Mouse (Mus musculus) erythroblast, adult 5-6 weeks (primary cell): ENCODE results near the gene Keap1. TPM values are rescaled to one million over a fixed set of nuclear protein-coding genes. Genes with fewer than 3 reads are reported as not detected.
A peak's percentile ranks its signal among the peaks of the same experiment; 100 is the strongest.
"Not testable (repeated sequence)": the region's sequence is repeated elsewhere in the genome, so short reads cannot be mapped to it uniquely, and the experiment has no call there.

Experiments used
- ATAC-seq: replicated peaks from 2 replicates; pipeline ENCODE4 v1.8.0; 2016; ENCODE audit warnings: moderate number of reproducible peaks, mild to moderate bottlenecking, moderate TSS enrichment, inconsistent platforms; ENCODE audit not compliant: poor library complexity, low FRiP score, severe bottlenecking
- total RNA-seq, 2 experiments: library from RNA; stranded (forward) in 1 of 2; stranded (reverse) in 1 of 2; fragments of 150-400 nt in 1 of 2; fragments of 200-764, 138-1000 nt in 1 of 2; gene quantifications; 2 replicates each; pipeline versions ENCODE4 v1.2.3 to v1.2.4; 2015 to 2017; ENCODE audit warnings: low replicate concordance in 2 of 2

Keap1 gene
- total RNA-seq, 2 experiments from 2014 or later = 6.9 to 8.9 TPM

GRCm38 (mm10) chr9:21236991-21237367 lies 2.2 kb downstream of the Keap1 start:
- ATAC-seq = no peak

- ATAC-seq = no peak
These were observed 3.8 kb downstream of the Keap1 start for GRCm38 (mm10) chr9:21235341-21235740.

- no peak for ATAC-seq
These were observed 5.4 kb downstream of the Keap1 start for GRCm38 (mm10) chr9:21233805-21234204.

DNA sequence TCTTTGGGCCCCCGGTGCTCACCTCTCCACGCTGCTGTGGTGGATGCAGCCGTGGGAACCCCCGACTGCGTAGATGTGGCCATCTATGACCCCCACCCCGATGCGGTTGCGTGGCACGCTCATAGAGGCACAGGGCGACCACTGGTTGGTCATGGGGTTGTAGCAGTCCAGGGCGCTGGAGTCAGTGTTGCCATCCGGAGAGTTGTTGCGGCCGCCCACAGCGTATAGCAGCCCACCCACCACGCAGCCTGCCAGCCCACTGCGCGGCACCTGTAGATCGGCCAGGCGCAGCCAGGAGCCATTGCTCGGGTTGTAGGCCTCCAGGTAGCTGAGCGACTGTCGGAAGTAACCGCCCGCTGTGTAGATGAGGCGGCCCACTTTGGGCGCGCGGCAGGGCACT lies 5.8 kb downstream of the Keap1 start:
- ATAC-seq = no peak

DNA sequence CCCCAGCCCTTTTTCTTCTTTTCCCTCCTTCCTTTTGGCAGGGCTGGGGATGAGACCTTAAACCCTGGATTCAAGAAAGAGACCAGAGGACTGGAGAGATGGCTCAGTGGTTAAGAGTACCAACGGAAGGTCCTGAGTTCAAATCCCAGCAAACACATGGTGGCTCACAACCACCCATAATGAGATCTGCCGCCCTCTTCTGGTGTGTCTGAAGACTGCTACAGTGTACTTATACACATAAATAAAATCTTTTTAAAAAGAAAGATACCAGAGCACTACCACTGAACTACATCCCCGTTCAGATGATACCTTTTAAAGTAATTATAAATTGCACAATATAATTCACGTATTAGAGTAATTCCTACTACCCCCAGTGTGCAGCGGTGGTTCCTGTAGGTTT lies 6.3 kb downstream of the Keap1 start:
- no peak for ATAC-seq

GRCm38 (mm10) chr9:21231551-21231950 lies 7.6 kb downstream of the Keap1 start:
- ATAC-seq = no peak

- no peak for ATAC-seq
These were observed 11.8 kb downstream of the Keap1 start for GRCm38 (mm10) chr9:21227342-21227741.

DNA sequence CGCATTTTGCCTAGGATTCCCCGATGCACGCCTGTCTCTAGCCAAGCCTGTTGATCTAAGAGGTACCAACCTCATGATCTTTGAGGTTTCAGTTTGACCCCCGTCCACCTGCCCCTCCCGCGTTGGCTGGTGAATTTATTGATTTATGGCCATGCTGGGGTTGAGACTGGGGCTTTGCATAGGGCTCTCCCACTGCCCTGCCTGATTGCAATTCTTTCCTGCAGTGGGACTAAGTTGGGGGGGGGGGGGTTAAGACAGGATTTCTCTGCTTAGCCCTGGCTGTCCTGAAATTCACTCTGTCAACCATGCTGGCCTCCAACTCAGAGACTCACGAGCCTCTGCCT lies 13.8 kb downstream of the Keap1 start:
- ATAC-seq = no peak

DNA sequence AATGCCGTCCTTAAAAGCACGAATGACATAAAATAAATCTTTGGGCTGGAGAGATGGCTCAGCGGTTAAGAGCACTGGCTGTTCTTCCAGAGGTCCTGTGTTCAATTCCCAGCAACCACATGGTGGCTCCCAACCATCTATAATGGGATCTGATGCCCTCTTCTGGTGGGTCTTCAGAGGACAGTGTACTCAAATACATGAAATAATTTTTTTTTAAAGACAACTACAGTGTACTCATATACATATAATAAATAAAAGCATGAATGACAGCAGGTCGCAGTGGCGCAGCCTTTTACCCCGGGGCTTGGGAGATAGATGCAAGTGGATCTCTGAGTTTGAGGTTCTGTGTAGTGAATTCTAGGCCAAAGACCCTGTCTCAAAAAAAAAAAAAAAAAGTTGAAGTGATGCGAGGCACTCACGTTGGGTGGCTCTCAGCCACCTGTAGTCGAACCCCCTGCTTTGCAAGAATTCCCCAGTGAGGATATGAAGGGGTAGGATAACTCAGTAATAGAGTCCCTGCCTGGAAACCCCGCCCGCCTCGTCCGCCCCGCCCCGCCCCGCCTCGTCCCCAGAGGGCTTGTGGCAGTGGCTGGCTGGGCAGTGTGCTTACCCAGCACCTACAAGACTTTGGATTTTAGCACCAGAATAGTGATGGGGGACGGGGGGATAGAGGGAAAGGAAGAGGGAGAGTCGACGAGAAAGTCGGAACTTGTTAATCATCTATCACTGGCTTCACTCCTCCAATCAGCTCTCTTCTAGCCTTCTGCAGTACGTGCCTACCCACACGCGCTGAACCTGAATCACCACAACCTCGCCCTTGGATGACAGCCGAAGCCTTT lies 14.4 kb downstream of the Keap1 start:
- no peak for ATAC-seq

DNA sequence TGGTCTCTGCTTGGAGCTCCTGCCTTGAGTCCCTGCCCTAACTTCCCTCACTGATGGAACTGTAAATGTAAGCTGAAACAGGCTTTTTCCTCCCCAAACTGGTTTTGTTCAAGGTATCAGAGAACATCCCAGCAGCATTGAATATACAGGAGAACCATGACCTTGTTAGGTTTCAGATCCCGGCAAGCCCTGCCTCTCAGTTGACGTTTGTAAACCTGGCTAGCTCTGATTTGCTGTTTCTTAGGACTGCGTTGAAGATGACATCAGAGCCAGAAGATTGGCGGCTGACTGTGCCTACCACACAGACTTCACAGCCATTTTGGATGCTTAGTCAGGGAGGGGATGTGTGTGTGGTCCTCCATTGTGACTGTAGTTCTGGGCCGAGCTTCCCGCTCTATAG lies 15.3 kb downstream of the Keap1 start:
- no peak for ATAC-seq

DNA sequence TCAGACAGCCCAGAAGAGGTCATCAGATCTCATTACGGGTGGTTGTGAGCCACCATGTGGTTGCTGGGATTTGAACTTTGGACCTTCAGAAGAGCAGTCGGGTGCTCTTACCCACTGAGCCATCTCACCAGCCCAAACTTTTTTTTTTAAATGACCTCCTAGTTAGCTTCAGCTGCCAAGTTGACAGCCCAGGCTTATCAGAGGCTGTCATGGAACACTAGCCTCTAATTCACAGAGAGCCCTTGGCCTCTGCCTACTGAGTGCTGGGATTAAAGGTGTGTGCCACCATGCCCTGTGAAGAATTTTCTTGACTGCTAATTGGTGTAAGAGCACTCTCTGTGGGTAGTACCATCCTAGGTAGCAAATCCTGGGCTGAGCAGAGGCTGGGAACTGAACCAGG lies 15.7 kb downstream of the Keap1 start:
- ATAC-seq = not testable (repeated sequence)

DNA sequence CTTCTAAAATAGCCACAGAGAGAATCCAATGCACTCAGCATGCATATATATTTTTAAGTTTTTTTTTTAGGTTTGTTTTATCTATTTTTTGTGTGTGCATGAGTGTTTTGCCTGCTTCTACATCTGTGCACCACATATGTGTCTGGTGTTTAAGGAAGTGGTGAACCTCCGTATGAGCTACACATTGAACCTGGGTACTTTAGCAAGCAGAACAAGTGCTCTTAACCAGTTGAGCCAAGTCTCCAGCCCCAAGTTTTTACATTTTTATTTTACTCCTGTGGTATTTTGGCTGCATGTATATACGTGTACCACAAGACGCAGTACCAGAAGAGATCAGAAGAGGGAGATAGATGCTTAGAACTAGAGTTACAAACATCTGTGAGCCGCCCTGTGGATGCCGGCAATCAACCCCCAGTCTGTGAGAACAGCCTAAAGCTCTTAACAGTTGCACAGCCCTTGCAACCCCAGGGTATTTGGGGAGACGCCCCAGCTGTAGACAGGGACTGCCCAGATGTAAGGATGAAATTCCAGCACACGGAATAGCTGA lies 17.7 kb downstream of the Keap1 start:
- peak; percentile 70 for ATAC-seq

DNA sequence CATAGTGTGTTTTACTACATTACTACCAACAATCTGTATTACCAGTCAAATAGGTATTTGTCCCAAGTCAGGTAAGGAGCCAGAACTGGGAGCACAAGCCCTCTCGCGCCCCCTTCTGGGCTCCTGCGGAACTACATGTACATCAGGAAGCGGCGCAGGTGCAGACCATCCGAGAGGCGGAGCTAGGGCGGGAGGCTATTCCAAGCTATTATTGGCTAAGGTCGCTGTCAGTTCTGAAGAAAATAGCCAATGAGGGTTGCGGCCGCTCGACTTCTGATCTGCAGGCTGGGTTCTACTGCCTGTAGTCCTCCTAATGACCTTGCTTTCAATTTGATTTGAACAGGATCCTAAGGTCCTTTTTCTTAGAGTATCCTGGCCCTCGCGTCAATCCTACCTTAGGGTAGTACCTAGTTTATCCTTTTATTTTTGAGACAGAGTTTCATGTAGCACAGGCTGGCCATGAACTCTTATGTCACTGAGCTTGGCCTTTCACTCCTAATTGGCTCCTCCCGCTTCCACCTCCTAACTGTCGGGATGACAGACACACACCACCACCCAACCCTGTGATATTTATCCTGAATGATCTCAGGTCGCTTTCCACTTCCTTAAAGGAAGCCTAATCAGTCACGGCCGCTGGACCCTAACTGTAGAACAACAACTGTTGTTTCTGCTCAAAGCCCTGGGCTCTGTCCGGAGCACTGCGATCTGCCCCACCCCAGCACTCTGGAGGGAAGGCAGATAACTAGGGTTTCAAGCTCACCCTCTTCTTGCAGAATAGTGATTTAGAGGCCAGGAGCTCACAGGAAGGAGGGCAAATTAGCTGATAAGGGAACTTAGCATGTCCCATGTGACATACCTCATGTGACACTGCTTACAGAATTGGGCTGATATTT lies 18.4 kb downstream of the Keap1 start:
- peak; percentile 94 for ATAC-seq

- no peak for ATAC-seq
These were observed 19.3 kb downstream of the Keap1 start for GRCm38 (mm10) chr9:21219820-21220219.

GRCm38 (mm10) chr9:21216050-21216841 lies 22.9 kb downstream of the Keap1 start:
- ATAC-seq = no peak

DNA sequence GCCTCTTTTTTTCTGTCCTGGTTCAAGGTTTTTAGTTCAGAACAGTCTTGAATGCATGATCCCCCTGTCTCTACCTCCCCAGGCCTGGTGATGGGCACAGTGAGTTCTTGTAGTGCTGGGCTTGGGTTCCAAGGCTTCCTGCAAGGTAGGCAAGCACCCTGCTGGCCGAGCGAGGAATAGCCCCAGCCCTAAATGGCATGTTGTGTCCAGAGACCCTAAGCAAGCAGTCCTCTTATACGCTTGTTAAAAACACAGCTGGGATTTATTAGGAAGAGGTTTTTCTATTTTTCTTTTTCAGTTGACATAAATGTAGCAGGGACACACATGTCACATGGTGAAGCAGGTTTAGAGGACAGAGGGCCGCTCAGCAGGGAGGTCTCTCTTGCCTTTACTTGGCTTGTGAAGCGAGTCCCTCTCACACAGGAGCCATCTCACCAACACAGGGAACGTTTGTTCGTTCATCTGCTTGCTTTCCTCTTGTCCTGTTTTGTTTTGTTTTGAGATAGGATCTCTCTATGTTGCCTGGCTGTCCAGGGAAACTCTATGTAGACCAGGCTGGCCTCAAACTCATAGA lies 25.5 kb downstream of the Keap1 start:
- ATAC-seq = peak; percentile 51; the same call in 1 of the 2 replicates

DNA sequence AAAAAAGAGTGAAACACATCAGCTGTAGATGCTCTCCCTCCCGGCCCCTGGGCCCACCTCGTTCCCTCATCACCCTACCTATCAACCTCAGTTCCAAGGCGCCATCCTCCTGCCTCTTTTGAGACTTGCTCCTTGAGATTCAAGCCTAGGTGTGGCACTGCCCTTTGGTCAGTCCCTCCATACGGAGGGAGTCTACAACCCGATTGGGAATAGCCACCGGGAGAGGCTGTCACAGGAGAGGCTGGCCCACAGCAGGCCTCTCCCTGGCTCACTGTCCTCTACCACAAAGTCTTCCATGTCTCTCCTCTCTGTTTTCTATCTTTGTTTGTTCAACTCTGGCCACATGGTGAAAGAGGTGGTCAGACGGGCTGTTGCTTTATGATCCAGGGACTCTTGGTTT lies 27.5 kb downstream of the Keap1 start:
- no peak for ATAC-seq

DNA sequence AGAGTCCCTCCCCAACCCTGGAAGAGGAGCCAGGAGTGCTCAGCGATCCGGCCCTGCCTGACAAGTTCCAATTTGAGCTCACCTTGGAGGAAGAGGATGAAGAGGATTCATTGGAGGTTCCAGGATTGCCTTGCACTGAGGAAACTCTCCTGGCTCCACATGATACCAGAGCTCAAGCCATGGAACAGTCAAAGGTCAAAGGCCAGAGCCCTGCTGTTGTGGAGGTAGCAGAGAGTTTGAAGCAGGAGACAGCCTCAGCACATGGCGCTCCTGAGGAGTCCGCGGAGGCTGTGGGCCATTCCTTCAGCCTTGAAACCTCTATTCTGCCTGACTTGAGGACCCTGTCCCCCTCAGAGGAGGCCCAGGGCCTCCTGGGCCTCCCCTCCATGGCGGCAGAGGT lies 28.3 kb downstream of the Keap1 start:
- ATAC-seq = no peak

GRCm38 (mm10) chr9:21208626-21209025 lies 30.5 kb downstream of the Keap1 start:
- ATAC-seq = no peak

- ATAC-seq = no peak
These were observed 32.3 kb downstream of the Keap1 start for GRCm38 (mm10) chr9:21206848-21207247.
